Mouse (Mus musculus) left cerebral cortex, postnatal 25 days (tissue): Measurements from ENCODE around the gene Bnc1. TPM values are rescaled to one million over a fixed set of nuclear protein-coding genes. Genes with fewer than 3 reads are reported as not detected.
A peak's percentile ranks its signal among the peaks of the same experiment; 100 is the strongest.

Experiments
- DNase-seq, 2 experiments: peaks; one replicate each; pipeline ENCODE4 v3.0.0; 2022; ENCODE audit warnings: low spot score in 2 of 2, mixed read lengths in 1 of 2
- intact Hi-C: fragments of 180-260 bp; cut with DNase I; formaldehyde crosslinking; loops from one replicate; pipeline ENCODE4 v1.15.1; 2025
- total RNA-seq, 2 experiments: library from RNA; stranded (reverse); gene quantifications; 2 replicates each; pipeline ENCODE4 v1.2.3; 2021

The Bnc1 gene
- total RNA-seq: not detected

DNA sequence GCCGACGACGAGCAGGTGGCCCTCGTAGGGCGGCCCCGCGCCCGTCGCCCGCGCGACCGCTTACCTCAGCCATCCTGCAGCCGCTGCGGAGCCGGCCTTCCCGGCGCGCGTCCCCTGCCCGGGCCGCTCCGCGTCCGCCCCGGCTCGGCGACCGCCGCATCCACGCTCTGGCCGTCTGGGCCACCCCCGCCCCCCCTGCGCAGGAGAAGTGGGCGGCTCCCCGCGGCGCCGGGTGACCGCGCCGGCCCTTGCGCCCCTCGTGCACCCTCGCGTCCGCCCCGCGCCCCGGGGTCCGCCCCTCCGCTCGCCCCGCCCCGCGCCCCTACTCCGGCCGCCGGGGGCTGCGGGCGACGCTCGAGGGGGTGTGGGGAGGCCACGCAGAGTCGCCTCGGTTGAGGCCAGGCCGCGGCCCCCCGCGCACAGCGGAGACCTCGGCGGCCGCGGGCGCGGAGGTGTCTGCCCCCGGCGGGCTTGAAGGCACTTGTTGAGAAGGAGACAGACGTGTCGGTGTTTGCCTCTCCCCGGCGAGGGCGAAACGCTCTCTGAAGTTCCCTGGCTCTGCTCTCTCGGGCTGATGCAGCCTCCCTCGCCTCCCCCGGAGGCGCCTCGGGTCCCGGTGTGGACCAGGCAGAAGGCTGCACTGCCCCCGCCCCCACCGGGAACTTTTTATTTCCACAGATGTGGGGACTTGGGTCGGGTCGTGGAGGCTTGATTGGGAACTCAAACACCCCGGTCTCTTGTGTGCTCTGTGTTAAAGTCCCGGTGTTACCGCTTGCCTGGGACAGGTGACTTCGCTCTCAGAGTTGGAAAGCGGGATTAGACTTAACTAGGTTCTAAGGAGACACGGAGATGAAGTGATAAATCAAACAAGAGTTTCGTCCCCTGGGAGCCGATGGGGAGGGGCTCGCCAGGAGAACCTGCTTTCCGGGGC is at the start of gene Bnc1:
Gene Bnc1 (minus strand): TSS at position 162 of the 931 bp plus-strand sequence.
- intact Hi-C loops: no loop called here
- no peak for DNase-seq

DNA sequence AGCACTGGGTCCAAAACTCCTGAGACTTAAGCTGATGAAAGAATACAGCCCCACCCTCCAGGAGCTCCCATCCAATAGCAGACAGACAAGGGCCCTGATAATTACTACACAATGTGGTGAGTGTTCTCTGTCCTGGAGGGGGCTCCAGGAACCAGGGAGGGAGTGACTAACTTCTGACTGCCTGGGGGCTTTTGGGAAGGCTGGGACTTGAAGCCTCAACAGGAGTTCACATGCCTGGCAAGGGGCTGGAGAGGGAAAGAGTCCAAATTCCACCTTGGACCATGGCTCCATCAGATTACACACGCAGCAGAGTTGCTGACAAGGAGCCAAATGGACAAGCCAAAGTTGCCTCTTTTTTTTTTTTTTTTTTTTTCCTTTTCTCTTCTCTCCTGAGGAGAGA is 41.3 kb upstream of the Bnc1 start:
- intact Hi-C loops: no loop called here
- DNase-seq: no peak

DNA sequence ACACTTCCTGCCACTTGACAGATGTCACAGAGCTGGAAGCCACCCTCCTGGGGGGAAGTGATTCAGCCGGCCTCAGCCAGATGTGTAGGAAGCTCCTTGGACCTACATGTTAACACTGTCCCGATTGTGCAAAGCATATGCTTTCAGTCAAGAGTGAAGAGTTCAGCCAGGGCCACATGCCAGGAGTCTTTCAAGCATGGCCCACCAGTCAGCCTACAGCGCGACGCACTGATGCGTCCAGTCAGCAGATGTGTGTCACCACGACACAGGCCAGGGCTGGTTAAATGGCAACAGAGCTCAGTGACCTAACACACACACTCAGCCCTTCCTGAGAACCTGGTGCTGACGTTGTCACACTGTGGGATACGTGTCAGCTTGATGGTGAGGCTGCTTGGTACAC is 37.6 kb upstream of the Bnc1 start:
- intact Hi-C loops: no loop called here

DNA sequence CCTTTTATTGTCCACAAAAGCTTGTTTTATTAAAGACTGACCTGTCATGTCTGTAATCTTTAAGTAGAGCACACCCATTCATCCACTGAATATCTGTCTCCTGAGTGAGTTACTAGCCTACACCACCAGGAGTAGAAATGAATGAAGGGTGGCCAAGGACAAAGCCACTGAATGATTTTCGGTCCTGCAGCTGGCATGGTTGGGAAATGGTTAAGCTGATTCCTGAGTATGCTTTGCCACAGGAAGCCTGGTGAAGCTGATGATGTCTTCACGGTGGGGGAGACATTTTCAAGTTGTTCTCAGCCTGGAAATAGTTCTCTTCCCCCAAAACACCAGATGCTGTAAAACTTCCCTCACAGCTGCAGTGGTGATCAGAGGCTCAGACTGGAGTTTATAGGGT is 33.7 kb upstream of the Bnc1 start:
- intact Hi-C loops: no loop called here
- no peak for DNase-seq

More for the DNA sequence above, 37.6 kb upstream of the Bnc1 start:
- DNase-seq: no peak

DNA sequence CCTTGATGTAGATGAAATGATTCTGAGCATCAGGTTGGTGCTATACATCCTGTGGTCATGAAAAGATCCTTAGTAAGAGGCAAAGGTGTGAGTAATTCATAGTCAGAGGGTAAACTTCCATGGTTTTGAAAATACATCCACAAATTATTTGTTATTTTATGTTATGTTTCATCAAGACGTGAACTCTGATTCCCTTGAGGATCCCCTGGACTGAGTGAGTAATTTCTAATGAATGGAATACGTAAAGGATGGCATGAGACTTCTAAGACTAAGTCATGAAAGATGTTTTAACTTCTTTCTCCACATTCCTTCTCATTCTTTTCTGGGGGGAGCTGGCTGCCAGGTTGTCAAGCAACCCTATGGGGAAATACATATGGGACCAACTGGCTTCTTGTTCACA is 31.6 kb upstream of the Bnc1 start:
- intact Hi-C loops: no loop called here
- DNase-seq: no peak

DNA sequence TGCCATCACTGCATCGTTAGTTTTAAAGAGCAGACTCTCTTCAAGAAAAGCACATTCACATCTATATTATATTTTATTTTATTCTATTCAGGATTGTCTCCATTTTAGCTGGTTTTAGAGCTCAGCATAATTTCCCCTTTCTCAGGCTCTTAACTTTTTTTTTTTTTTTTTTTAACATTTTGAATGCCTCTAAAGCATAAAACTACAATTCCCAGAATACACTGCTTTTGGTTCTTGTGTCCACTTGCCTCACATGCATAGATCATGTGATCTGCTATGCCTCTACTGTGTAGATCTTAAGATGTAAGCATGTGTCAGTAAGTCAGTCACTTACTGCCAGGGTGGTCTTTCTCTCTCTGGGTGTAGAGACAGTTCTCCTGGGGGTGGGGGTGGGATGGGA is 30.3 kb upstream of the Bnc1 start:
- intact Hi-C loops: no loop called here
- DNase-seq: no peak

DNA sequence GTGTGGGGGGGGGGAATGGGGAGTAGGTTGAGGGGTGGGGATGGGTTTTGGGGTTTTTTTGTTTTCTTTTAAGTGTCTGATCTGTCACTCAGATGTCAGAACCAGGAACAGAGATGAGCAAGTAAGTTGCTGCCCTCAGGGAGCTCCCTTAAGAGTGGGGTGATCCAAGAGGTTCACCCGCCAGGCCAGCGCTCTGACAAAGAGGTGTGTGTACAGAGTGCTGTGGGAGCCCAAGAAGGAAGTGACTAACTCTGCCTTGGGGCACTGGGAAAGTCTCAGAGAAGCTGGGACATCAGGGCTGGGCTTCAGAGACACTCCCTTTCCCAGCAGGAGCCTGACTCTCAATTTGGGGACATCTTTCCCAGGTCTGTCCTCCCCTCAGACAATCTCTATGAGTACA is 25.9 kb upstream of the Bnc1 start:
- no peak for DNase-seq
- intact Hi-C loops: no loop called here

DNA sequence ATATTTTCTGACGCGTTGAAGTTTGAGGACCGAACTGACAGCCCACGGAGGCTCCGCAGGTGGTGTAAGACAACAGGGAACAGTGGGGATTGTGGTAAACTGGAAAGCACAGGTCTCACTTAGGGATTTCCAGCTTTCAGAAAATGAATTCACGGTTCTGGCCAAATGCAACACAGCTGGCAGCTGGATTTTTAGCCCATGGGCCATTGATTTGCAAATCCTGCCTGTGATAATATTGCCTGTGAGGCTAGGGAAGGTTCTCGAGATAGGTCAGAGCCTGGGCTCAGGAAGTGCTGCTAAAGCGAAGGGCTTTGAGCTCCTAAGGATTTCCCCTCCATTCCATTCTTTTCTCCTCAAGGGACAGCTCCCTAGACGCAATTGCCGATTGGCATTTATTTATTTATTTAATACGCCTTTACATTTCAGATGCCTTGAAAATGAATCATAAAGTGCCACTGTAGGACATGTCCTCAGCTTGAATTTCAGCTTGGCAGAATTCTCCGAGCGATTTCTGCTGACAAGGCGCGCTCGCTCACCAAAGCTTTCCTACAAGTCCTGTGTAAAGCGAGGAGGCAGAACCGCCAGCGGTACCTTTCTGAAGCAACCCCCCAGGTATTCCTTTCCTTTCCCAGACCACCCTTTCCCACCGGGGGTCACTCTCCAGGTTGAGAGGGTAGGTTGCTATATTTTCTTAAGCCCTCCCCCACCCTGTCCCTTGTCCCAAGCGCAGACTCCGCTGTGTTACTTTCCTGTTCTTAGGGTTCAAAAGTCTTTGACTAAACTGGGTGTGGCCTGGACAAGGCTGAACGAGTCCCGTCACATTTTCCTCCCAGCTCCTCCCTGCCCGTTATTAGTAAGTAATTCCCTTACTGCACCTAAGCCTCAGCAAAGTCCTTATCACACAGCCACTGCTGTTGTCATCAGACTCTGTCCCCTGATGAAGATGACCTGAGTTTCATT is 24.9 kb upstream of the Bnc1 start:
- peak in 1 of 2 experiments; percentile 38 for DNase-seq
- intact Hi-C loops: no loop called here

DNA sequence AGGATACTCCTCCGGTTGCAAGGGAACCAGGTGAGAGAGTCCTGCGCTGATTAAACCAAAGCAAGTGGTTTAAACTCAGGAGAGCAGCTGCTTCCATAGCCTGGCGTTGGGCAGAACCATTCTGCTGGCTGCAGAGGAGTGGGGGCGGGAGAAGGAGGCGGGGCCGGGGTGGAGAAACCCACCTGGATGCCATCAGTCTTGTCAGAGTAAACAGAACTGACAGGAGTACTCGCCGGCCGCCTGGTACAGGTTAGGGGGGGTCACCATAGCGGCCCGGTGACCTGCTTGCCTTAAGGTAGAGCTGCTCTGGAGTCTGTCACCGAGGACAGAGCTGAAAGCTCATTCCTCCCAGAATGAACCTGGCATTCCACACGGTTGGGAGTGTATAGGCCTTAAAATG is 20.4 kb upstream of the Bnc1 start:
- no peak for DNase-seq
- intact Hi-C loops: no loop called here

DNA sequence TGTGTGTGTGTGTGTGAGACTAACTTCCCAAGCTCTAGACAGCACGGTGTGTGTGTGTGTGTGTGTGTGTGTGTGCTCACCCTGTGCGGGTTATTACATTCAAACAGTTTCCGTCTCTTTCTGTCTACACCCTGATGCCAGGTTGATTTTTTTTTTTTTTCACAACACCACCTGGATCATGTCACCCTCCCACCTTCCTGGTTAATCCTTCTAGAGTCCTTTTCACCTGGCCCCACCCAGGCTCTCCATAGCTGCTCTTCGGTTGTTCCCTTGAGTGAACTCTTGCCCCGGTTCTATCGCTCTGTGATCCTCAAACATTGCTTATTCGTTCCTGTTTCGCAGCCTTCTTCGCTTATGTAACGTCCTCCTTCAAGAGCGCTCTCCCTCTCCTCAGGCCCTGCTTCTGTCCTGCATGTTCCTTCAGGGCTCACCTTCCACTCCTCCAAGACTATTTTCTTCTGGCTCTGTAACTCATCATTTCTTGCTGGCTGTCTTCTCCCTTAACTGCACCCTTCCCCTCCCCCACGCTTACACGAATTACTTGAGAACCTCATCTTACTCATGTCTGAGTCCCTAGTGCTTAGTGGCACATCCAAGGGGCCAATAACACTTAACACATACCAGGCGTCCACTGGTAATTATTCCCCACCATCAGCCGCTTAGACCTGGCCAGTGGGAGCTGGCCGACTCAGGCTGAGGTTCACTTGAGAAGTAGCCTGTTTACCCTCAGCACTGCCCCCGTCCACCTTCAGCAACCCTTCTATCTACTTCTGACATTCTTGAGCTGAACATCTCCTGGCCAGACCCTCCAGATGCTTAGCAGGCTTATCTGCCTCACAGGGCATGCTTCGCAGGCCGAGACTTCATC is 19.7 kb upstream of the Bnc1 start:
- intact Hi-C loops: no loop called here
- no peak for DNase-seq

DNA sequence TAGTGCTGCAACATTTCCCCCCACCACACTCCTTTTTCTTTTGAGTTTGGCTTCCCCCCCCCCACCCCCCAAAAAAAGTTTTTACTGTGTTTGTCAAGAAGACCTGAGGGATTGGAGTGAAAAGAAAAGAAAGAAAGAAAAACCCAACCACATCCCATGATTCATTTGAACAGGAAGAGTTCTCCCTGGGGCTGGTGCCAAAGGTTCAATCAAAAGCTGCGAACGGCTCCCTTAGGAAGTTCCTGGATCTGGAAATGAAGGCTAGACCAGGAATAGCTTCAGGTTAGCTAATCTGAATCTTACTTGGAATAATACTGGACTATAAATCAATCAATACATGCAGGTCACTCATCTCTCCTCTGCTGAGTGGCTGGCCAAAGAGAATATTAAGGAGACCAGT is 15.1 kb upstream of the Bnc1 start:
- intact Hi-C loops: no loop called here

DNA sequence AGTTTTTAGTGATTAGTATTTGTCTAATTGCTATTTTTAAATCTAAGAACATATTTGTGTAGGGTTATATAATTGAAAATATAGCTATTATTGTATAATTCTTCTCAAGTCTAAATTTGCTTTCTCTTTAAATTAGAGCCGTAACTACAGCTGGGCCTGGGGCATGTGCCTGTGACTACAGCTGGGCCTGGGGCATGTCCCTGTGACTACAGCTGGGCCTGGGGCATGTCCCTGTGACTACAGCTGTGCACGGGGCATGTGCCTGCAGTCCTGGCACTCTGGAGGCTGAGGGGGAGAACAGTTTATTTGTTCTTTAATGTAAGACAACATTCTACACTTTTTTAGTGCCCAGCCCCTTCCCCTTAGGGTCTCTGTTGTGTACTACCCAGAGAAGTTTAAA is 12.1 kb upstream of the Bnc1 start:
- intact Hi-C loops: no loop called here
- DNase-seq: no peak

More for the DNA sequence above, 15.1 kb upstream of the Bnc1 start:
- no peak for DNase-seq

DNA sequence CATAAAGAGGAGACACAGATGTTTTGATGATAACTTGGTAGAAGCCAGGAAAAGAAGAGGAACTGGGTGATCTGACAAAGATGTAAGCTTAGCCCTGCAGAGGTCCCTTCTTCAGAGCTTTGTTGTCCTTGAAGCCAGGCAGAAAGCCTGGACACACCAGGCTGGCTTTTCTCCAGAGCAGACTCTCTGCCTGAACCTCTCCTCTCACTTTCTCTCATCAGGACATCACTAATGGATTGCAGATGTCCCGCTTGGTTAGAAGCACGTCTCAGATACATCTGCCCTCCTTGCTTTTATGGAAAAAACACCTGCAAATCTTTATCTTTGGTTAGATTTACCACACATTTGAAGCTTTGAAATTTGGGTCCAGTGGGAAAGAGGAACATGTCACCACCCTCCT is 7.7 kb upstream of the Bnc1 start:
- DNase-seq: no peak
- intact Hi-C loops: no loop called here

DNA sequence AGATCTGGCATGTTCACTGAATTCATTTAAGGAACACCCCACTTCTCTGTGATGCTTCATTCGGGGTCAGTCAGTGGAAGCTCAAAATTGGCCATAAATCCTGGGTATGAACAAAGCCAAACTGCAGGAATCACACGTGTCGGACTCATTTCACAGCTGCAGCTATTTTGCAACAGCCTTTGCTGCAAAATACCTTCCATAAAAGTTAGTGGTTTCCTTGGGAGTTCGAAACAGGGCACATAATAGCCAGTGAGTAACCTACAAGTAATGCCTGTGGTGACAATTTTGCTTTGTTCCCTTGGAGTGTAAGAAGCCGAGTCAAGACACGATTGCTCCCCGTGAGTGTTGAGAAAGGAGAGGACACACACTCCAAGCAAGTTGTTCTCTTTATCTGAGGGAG is 7.3 kb upstream of the Bnc1 start:
- no peak for DNase-seq
- intact Hi-C loops: no loop called here

DNA sequence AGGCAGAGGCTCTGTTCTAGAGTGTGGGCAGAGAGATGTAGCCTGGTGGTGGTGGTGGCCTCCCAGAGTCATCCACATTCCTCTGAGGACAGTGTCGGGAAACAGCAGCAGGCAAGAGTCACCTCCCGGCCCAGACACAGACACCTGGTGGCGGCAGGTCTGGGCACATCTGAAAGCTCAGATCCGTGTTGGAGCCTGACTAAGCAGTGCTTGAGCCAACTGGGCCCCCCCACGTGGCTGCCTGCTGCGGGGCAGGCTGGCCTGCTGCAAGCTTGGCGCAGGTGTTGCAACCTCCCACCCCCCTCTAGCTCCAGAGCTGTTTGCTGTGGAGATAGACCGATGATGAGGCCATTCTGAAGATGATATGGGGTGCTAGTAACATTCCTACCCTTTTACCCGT is 3.9 kb upstream of the Bnc1 start:
- intact Hi-C loops: no loop called here
- no peak for DNase-seq

DNA sequence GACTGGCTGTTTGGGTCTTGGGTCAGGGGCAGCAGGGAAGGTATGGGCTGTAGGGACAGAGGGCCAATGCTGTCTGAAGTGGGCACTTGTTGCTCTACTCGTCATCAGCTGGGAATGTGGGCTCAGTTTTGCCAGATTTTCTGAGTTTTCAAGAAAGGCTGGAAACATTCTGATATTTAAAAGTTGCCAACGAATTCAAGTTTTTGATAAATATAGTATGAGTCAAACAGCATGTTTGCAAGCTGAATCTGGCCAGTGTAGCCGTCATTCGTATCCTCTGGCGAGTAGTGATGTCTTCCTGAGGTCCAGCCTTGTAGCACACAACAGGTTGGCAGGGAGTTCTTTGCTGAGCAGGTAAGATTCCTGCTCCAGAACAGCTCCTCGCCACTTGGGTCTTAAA is 3.0 kb upstream of the Bnc1 start:
- no peak for DNase-seq
- intact Hi-C loops: no loop called here

DNA sequence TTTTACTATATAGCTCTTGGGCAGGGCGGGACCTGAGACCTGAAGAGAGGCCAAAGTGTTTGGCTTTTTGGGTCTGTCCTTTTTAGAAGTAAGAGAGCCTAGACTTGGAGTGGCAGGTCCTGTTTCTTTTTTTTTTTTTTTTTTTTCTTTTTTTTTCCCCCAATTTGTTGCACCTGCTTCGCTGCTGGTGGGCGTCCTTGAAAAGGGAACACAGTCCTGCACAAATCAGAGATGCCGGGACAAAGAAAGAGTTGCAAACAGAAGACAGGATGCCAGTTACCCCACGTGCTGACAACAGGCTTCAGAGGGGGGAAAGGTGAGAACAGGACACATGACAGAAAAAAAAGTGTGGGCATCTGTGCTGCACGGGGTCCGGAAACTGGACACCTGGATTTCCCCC is 1.0 kb upstream of the Bnc1 start:
- intact Hi-C loops: no loop called here
- no peak for DNase-seq

DNA sequence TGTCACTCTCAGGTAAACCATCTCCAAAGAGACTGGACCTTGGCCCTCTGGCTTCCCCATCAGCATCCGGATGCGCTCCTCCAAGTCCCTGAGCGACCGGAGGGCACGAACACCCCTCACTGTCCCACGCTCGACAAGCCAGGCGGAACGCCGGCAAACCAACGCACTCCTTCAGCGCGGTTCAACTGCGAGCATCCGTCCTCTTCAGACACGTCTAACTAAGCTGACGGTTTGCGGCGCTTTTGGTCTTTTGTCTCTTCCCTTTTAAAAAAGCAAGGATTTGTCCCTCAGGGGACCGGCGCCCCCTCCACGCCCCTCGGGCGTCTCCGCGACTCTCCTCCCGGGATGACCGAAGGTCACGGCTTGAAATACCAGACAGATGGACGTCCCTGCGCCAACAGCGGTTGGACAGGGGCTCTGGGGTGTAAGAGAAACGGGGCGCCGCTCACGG is 456 bp downstream of the Bnc1 start:
- DNase-seq: no peak
- intact Hi-C loops: no loop called here

DNA sequence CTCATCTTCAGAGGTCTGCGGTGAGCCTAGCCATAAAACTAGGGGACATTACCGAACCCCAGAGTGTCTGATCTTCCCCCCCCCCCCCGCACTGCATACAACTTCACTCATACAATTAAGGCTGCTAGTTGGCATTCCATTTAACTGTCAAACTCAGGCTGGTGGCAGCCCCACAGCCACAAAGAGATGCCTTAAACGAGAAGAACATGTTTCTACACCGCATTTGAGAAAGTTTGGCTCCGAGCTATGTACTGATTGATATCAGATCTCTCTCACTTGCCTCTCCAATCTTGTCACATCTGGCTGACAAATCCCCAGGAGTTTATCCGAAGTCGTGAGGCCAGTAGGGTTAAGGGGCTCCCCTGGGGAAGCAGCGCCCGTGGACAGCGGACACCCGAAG is 976 bp downstream of the Bnc1 start:
- intact Hi-C loops: no loop called here

DNA sequence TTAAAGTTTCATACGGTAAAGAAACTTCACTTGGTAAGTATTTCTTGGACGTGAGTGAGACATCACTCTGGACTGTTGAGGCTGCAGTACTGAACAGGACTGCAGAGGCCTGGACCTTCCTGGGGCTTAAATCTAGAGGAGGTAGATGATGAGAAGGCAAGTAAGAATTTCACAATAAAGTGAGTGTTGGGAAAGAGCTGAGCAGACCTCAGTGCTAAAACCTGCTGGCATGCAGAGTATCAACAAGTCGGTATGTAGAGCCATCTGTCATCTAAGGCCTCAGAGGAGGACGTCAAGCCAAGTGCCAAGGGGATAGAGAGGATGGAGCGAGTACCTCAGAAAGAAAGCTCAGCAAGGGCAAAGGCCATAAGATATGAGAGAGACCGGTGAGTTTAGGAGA is 8.4 kb downstream of the Bnc1 start:
- intact Hi-C loops: no loop called here
- DNase-seq: no peak

More for the DNA sequence above, 976 bp downstream of the Bnc1 start:
- DNase-seq: no peak
